Mouse (Mus musculus): ENCODE measurements around the gene Eri3.

Gene Eri3

GRCm38 (mm10) chr4:117577579-117577978, 27.4 kb downstream of the Eri3 start:
- DNase-seq (ENCODE audit: low read depth, low spot score) = no peak

GRCm38 (mm10) chr4:117581626-117582025, 31.5 kb downstream of the Eri3 start:
- no peak for DNase-seq (ENCODE audit: low read depth, low spot score)

DNA sequence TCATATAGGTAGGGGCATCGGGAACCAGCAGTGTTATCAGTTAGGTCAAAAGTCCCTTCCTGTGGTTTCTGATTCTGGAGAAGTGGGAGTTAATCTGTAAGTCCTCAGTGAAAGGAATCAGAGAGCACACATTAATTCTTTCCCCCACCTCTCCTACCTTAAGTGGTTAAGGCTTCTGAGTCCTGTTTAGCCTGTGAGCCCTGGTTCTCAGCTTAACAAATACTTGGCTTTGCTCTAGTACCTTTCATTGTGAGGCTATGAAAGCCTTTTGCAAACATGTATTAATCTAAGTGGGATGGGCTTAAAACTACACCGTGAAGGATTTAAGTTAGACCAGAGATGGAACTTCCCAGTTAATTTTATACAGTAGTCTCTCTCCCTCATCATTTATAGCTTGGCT, 35.8 kb downstream of the Eri3 start:
- no peak for DNase-seq (ENCODE audit: low read depth, low spot score)

- no peak for DNase-seq (ENCODE audit: low read depth, low spot score)
Measured at GRCm38 (mm10) chr4:117587447-117587846, 37.3 kb downstream of the Eri3 start.

- DNase-seq (ENCODE audit: low read depth, low spot score) = no peak
Measured at GRCm38 (mm10) chr4:117589081-117589660, 39.0 kb downstream of the Eri3 start.

- DNase-seq (ENCODE audit: low read depth, low spot score) = no peak
Measured at GRCm38 (mm10) chr4:117590781-117591180, 40.6 kb downstream of the Eri3 start.

DNA sequence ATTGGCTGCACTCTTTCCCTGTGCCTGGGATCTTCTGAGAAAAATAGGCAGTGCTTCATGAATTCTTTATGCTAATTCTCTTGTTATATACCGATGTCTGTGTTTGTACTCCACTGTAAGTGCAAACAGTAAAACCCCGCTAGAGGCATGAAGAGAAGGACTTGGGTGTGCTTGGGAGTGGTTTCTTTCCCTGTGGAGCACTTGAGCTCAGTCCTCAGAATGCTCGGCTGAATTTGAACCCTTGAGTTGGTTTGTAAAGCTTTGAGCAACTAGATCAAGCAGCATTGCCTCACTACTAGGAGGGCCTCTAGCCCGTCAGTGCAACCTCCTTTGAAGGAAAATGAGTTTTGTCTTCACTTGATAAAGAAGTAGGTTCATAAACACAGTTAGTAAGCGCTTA, 42.0 kb downstream of the Eri3 start:
- no peak for DNase-seq (ENCODE audit: low read depth, low spot score)

GRCm38 (mm10) chr4:117595293-117595692, 45.1 kb downstream of the Eri3 start:
- DNase-seq (ENCODE audit: low read depth, low spot score) = no peak

- DNase-seq (ENCODE audit: low read depth, low spot score) = no peak
Measured at GRCm38 (mm10) chr4:117599986-117600565, 49.9 kb downstream of the Eri3 start.

DNA sequence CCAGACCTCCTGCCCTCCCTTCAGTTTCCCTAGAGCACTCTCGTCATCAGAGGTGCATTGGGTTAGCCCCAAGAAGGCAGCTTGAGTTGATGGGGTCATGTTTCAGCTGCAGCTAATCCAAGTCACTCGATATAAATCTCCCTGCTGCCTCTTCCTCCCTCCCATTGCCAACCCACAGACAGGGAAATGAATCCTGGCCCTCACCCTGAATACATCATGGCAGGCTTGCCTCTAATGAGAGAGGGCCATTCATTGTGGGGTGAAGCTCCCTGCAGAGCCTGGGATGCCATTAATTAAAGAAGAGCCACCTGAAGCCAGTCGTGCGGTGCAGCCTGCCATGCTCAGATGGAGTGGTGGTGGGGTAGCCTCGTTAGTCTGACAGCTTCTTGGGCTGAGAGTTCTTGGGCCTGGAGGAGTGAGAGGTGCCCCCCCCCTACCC, 51.2 kb downstream of the Eri3 start:
- DNase-seq (ENCODE audit: low read depth, low spot score) = no peak

GRCm38 (mm10) chr4:117605099-117605953, 55.2 kb downstream of the Eri3 start:
- no peak for DNase-seq (ENCODE audit: low read depth, low spot score)

DNA sequence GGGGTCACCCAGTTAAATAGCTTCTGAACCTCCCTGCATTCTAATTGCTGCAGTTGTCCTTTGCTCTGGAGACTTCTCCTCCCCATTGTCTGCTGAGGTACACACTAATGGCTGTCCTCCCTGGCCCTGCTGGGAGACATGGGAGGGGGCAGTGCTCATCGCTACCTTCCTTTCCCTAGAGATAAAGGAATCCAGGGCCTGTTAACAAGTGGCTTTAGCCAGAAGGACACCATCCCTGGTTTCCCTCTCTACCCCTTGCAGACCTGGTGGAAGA, 55.7 kb downstream of the Eri3 start:
- DNase-seq (ENCODE audit: low read depth, low spot score) = no peak

GRCm38 (mm10) chr4:117606831-117607610, 56.9 kb downstream of the Eri3 start:
- DNase-seq (ENCODE audit: low read depth, low spot score) = no peak

- no peak for DNase-seq (ENCODE audit: low read depth, low spot score)
Measured at GRCm38 (mm10) chr4:117608265-117608664, 58.1 kb downstream of the Eri3 start.

- no peak for DNase-seq (ENCODE audit: low read depth, low spot score)
Measured at GRCm38 (mm10) chr4:117609371-117610039, 59.3 kb downstream of the Eri3 start.

- no peak for DNase-seq (ENCODE audit: low read depth, low spot score)
Measured at GRCm38 (mm10) chr4:117611385-117611784, 61.2 kb downstream of the Eri3 start.

DNA sequence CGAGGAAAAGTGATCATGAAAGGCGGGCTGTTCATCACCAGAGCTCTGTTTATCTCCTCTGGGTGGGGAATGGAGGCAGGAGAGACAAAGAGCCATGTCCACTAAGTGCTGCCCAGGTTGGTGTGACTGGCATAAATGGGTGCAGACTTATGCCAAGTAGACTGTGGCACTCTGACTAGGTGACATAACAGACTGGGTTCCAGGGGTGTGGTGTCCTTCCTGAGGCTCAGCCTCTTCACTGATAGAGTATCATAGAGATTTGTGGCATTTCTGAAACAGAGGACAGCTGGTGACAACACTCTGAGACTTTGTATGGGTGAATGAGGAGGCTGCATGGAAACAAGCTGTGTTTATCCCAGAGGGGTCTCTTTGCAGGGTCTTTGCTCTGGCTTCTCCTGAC, 61.6 kb downstream of the Eri3 start:
- DNase-seq (ENCODE audit: low read depth, low spot score) = no peak

DNA sequence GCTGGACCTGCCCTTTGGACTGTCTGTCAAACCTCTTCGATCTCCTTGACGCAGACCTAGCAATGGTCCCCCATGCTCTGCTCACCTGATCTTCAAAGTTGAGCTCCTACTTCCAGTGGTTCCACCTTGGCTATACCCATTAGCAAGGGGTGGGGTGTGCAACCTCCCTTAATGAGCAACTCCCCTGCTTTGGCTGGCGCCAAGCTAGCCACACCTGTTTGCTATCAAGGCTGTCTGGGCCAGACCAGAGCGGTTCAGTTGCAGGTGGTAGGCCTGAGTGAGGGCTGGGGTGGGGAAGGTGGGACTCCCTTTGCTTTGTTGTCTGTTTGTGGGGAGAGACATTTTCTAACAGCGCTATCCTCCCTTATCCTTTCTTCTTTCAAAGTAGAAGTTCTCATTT, 62.5 kb downstream of the Eri3 start:
- no peak for DNase-seq (ENCODE audit: low read depth, low spot score)

DNA sequence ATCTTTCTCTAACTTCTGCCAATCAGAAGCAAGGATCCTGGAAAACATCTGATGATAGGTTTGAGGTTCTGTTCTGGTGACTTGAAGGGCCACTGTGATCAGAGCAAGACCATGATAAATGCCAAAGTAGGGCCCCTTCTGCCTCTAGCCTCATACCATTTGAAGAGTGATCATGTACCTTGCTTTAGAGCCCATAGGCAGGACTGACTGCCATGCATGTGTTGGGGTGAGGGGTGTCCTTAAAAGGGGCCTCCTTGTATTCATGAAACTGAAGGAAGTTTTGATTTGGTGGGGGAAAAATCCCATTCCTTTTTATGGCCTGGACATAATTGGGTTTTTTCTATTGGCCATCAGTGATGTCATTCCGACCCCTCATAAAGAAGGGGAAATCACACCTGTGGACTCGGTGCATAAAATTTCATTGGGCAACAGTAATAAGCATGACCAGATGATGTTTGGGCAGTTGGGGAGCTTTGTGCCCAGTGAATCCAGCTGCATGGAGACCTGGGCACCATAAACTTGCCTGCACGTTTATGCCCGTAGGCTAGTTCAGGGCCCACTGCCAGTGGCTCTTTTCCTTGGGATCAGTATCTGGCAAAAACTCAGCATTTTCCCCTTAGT, 63.1 kb downstream of the Eri3 start:
- no peak for DNase-seq (ENCODE audit: low read depth, low spot score)

- DNase-seq (ENCODE audit: low read depth, low spot score) = no peak
Measured at GRCm38 (mm10) chr4:117616600-117616999, 66.4 kb downstream of the Eri3 start.

GRCm38 (mm10) chr4:117622270-117622669, 72.1 kb downstream of the Eri3 start:
- DNase-seq (ENCODE audit: low read depth, low spot score) = no peak

All from WW6 (cell line).